Mouse (Mus musculus): ENCODE measurements around the gene Ttc30a2. TPM values are rescaled to one million over a fixed set of nuclear protein-coding genes. Genes with fewer than 3 reads are reported as not detected.
"Not testable (repeated sequence)": the region's sequence is repeated elsewhere in the genome, so short reads cannot be mapped to it uniquely, and the experiment has no call there.

The Ttc30a2 gene
- total RNA-seq, 2 experiments from 2014 or later, result 1.1 TPM

DNA sequence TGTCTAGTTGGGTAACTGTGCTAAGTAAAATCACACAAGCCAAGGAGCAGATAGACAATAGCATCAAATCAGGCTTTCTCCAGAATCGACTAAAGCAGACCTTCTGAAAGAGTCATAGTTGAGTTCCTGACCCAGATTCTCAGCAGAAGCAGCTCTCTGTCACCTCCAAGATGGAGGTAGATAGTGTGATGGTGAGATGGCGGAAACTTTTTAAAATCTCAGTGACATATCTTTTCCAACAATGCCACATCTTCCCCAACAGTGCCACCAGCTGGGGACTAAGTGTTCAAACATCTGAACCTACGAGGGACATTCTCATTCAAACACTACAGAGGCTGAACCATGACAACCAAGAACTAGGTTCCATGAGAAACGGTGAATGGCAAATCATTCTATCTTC, 4.7 kb upstream of the Ttc30a2 start:
- no peak for DNase-seq
- intact Hi-C loops (cut with DNase I), result no loop called here

- DNase-seq, result peak; percentile 66 to 81
- intact Hi-C loops (cut with DNase I), result not testable (repeated sequence)
These were observed 3.6 kb upstream of the Ttc30a2 start, which contains the start of gene Ttc30a1 for GRCm38 (mm10) chr2:75981440-75982081. Gene Ttc30a1 (minus strand): TSS chr2:75981967.

DNA sequence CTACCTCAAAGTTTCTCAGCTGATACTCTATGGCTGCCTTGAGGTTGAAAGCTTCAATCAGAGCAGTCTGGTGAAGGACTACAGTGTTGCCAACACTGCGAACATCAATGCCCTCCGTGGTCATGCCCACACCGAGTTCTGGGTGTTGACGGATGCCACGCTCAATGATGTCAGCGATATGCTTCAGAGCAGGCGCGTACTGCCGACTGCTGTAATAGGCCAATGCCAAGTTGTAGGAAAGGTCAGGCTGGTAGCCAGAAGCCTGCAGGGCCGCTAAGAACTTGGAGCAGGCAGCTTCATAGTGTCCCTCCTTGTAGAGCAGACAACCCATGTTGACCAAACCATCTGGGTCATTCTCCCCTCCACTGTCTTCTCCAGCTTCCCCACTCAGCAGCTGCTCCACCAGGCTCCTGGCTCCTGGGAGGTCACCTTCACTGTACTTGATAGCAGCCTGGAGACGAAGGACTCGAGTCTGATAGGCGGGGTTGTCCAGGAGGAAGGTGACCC, 3.0 kb upstream of the Ttc30a2 start:
- intact Hi-C loops (cut with DNase I); DNase-seq: not testable (repeated sequence)

DNA sequence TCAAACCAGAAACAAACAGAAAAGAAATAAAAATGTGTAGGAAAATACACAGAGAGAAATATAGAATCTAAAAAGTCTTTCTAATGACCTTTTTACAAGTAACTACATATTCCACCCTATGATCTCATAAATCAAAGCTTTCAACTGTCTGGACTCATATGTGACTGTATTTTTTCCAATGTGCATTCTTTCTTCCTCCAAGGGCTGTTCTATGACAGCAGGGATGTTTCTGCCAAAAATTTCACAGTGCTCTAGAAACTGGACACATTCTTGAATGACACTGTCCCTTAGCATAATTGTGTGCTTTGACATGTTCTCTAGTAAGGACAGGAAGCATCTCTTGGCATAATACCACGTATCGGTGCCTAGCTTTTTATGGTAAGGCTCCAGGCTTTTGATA, 1.9 kb downstream of the Ttc30a2 start:
- intact Hi-C loops (cut with DNase I); DNase-seq: not testable (repeated sequence)

DNA sequence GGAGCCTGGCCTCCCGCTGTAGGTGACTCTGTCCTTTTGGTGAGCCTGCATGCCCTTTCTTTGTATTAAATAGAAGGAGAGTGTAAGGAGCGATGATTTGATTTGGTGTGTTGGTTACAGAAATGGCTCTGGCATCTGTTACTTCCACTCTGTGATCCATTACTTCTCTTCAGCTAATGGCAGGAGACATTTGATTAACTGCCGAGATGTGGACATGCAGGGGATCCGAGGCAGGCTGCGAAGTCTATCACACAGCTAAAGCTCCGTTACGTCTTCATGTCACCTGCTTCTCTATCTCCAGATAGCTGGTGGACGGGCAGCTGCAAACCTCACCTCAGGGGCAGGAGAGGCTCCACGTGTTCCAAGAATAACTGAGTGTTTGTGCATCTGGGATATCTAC, 3.8 kb downstream of the Ttc30a2 start:
- intact Hi-C loops (cut with DNase I), result no loop called here
- DNase-seq, result no peak

DNA sequence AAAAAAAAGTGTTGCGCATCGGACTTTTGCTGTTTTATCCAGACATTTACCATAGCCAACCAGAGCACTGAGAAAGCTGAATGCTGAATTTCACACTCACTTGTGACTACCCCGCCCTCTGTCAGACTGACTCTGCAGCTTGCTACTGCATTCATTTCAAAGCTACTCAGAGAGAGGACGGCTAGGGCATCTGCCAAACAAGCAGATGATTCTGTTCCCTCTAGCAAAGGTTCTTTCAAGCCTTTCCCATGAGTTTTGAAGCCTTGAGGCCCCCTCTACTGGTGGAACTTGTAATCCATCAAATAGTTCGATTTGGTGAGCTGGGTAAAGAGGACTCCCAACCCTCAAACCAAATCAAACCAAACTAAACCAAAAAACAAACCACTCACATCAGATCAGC, 13.0 kb downstream of the Ttc30a2 start:
- intact Hi-C loops (cut with DNase I), result loop anchor here (1.0 to 5.0 kb wide), 5 partner anchors 38 to 363 kb away; partner anchors contain the start of gene Nfe2l2
- DNase-seq, result peak; percentile 50 to 74

DNA sequence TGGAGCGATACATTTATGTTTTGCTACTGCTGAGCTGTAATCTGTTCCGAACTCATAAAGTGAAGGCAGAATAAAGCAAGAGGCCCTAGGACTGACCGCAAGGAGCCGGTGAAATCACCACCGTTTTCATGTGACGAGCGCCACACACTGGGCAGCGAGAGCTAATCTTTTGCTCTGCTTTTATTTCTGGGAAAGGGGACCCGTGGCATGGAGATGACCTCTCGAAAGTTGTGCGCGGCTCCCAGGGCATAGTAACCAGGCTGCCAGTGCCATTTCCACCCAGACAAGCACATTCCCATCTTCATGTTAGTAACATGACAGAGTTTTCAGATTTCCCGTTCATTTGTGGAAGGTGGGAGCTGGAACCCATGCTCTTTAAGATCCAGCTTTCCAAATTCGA, 13.5 kb downstream of the Ttc30a2 start:
- intact Hi-C loops (cut with DNase I), result loop anchor here (5.0 kb wide), 3 partner anchors 37 to 362 kb away; partner anchors contain the start of gene Nfe2l2
- peak; percentile 67 to 80 for DNase-seq

DNA sequence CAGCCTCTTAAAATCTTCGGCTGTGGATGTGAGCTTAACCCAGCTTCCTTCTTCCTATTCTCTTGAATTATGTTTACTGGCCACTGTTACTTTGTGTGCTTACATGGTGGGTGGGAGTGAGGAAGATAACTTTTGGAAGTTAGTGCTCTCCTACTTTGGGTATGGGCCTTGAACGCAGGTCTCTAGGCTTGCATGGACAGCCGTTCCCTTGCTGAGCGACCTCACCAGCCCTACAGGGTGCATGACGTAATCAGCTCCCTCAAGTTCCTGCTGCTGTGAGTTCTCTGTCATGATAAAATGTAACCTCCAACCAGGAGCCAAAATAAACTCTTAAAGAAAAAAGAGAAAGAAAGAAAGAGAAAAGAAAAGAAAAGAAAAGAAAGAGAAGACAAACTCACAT, 13.9 kb downstream of the Ttc30a2 start:
- no peak for DNase-seq
- intact Hi-C loops (cut with DNase I), result loop anchor here (5.0 kb wide), 3 partner anchors 37 to 362 kb away; partner anchors contain the start of gene Nfe2l2

- DNase-seq, result no peak
- intact Hi-C loops (cut with DNase I), result loop anchor here (5.0 kb wide), 3 partner anchors 36 to 361 kb away; partner anchors contain the start of gene Nfe2l2
These were observed 14.6 kb downstream of the Ttc30a2 start for GRCm38 (mm10) chr2:75963211-75963840.

DNA sequence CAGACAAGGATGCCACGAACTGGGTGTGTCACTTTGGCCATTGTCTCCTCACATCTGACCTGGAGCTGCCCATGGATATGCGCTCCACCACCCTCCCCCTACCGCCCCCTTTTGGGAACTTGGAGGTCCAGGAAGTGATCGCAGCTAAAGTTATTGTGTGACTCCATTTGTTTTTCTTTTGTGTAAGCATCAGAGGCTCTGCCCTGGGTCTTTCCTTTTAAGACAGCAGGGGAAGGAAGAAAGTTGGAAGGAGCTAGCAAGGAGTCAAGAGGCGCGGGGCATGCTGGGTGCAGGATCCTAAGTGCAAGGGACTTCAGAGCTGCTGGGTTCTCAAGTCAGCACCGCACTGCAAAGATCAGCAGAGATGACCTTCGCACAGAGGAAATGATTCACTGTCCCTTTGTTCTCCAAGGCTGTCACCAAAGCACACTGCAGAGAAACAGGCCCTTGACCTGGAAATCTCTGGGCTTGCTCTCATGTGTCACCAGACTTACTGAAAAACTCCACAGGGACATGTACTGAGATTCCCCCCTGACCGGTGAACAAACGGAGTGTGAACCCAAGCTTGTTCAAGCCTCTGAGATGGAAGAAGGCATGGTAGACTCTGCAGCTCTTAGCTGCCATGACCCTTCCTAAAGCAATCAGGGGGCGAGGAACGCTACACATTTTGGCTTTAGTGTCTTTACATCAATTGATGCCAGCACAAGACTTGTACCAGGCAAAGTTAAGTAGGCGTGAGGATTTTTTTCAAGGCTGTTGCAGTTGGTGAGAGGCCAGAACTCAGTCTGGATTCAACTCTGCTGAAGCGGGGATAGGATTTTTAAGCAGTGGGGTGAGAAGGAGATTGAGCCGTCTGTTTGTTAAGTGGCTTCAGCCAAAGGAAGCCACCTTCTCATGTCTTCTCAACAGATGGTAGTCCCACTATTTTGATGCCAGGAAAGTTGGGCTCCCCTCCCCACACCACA, 17.3 kb downstream of the Ttc30a2 start:
- intact Hi-C loops (cut with DNase I), result loop anchor here (5.0 kb wide), 3 partner anchors 33 to 358 kb away; partner anchors contain the start of gene Nfe2l2
- DNase-seq, result peak; percentile 26 to 37

DNA sequence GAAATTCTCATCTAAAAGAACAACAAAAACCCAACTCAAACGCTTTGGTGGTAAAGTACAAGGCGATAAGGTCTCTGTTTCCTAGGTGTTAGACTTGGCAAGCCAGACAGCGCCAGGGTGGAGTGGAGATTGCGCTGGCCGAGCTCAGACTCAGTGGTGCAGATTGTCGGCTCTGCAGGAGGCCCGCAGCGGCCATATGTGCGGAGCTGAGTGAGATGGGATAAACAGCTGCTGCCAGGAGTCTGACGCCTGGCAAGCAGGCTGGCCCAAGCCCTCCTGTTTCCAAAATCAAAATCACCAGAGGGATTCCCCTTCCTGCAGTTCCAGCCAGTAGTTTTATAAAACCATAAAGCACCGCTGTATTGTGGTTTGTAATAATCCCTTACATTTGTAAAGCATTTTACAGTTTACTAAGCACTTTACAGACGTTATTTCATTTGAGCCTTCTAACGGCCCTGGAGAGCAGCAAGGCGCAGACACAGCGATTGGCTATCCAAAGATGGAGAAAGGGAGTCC, 18.1 kb downstream of the Ttc30a2 start:
- peak in 1 of 2 experiments; percentile 40 for DNase-seq
- intact Hi-C loops (cut with DNase I), result loop anchor here (5.0 kb wide), 3 partner anchors 33 to 358 kb away; partner anchors contain the start of gene Nfe2l2

GRCm38 (mm10) chr2:75959183-75959849, 18.7 kb downstream of the Ttc30a2 start:
- intact Hi-C loops (cut with DNase I), result no loop called here
- DNase-seq, result peak; percentile 23 to 40

- no peak for DNase-seq
- intact Hi-C loops (cut with DNase I), result no loop called here
These were observed 22.3 kb downstream of the Ttc30a2 start for GRCm38 (mm10) chr2:75955709-75956108.

- intact Hi-C loops (cut with DNase I), result no loop called here
- no peak for DNase-seq
These were observed 24.6 kb downstream of the Ttc30a2 start for GRCm38 (mm10) chr2:75953320-75953719.

DNA sequence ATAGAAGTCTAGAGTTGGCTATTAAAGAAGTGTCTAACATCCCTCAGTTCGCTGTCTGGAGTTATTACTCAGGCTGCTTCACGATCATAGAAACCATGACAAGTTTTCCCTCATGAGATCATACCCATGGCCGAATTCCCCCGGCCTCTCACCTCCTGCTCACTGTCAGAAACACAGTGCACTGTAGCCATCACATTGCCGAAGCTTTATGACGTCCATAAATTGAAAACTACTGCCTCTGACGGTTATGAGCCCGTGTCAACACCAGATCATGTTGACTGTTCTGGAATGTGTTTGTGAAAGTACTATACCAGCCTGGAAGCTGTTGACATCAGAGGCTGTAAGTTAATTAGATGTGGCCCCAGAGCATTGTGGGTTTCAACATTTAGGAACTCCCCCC, 27.3 kb downstream of the Ttc30a2 start:
- intact Hi-C loops (cut with DNase I), result no loop called here
- no peak for DNase-seq

DNA sequence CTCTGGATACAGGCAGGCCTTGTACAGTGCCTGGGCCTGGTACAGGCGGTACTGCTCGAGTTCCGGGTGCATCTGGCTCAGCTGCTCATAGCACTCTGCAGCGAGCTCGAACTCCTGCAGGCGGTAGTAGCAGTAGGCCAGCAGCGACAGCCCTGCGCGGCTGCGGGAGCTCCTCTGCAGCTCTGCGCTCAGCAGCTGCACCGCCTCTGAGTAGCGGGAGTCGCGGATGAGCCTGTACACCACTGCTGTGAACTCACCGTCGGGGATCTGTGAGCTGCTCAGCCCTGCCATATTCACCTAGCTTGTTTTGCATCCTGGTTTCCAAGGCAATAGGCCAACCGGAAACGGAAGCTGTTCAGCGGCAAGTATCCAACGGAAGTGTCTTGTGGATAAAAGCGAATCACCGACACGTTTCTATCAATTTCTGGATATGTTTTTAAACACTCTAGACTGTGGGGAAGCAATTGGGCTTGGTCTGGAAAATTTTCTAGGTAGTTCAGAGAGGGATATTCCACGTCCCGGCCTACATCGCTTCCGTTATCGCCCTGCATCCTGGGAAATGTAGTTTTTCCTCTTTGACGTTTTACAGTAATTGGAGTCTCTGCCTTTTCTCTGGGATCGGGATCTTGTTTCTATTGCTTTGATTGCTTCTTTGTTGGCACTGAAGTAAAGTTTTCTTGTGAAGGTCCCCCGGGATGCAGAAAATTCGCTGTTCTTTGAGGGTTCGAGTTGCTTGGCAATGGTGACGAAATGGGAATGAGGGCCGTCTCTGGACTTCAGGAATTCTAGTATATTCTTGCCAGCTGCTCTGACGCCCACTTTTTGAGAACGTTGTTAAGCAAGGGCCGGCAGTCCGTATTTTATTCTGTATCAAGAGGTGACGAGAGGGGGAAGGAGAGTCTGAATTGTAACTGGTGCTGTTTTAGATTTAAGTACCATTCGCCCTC, 39.6 kb downstream of the Ttc30a2 start, which contains the start of gene Ttc30b:
Ttc30b (minus strand) TSS at position 469 of the 947 bp plus-strand sequence.
- intact Hi-C loops (cut with DNase I), result no loop called here
- peak; percentile 74 to 87 for DNase-seq

DNA sequence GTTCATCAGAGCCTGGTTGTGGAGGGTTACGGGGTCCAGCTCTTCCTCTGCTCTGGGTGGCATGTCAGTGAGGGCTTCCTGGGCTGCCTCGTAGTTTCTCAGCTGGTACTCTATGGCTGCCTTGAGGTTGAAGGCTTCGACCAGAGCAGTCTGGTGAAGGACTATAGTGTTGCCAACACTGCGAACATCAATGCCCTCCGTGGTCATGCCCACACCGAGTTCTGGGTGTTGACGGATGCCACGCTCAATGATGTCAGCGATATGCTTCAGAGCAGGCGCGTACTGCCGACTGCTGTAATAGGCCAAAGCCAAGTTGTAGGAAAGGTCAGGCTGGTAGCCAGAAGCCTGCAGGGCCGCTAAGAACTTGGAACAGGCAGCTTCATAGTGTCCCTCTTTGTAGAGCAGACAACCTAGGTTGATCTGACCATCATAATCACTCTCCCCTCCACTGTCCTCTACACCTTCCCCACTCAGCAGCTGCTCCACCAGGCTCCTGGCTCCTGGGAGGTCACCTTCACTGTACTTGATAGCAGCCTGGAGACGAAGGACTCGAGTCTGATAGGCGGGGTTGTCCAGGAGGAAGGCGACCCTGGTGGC, 40.4 kb downstream of the Ttc30a2 start:
- peak in 1 of 2 experiments; percentile 38 for DNase-seq
- intact Hi-C loops (cut with DNase I), result not testable (repeated sequence)

DNA sequence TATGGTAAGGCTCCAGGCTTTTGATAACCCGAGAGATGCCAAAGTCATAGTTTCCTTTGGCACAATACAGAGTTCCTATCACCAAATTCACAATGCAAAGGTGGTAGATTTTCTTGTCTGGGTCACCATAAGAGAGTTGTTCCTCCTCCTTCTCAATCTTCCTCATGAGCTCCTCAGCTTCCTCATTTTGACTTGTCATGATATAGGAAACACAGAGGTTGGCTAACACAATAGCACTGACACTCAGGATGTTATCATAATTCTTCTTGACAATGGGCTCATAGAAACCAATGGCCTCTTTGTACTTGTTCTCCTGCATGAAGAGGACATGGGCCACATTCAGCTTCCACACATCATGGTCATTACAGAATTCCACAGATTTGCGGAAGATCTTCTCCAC, 41.3 kb downstream of the Ttc30a2 start:
- intact Hi-C loops (cut with DNase I); DNase-seq: not testable (repeated sequence)

Measured in heart, postnatal 14 days (tissue).